Mouse (Mus musculus) kidney, adult 8-10 months (tissue): ENCODE data around the gene Olfr552.
"Not testable (repeated sequence)": the region's sequence is repeated elsewhere in the genome, so short reads cannot be mapped to it uniquely, and the experiment has no call there.

Experiments
- DNase-seq, 2 experiments: peaks; one replicate each; pipeline ENCODE4 v3.0.0; 2022

Olfr552 gene

GRCm38 (mm10) chr7:102597378-102598031, at the start of gene Olfr552:
Gene Olfr552 (plus strand): TSS chr7:102597770.
- no peak for DNase-seq

GRCm38 (mm10) chr7:102549570-102549969, 48.0 kb upstream of the Olfr552 start, which contains the start of gene Olfr549:
Gene Olfr549 (plus strand): TSS chr7:102549870.
- no peak for DNase-seq

DNA sequence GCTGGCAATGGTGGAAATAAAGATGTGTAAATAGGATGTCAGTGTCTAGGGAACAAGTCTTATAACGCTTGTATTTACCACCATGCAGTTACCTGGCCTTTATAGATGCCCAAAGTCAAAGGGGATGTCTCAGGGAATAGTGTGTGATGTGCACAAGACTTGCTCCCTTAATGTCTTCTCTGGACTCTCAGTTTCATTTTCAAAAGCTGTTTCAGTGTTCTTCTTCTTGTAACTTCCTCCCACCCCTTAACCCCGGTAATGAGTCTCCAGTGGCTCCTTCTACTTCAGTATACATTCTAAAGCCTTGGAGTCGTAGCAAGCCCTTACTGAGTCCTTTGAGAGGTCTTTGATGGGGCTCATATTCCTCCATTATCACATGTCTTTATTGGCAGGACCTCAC, 44.3 kb upstream of the Olfr552 start:
- no peak for DNase-seq

DNA sequence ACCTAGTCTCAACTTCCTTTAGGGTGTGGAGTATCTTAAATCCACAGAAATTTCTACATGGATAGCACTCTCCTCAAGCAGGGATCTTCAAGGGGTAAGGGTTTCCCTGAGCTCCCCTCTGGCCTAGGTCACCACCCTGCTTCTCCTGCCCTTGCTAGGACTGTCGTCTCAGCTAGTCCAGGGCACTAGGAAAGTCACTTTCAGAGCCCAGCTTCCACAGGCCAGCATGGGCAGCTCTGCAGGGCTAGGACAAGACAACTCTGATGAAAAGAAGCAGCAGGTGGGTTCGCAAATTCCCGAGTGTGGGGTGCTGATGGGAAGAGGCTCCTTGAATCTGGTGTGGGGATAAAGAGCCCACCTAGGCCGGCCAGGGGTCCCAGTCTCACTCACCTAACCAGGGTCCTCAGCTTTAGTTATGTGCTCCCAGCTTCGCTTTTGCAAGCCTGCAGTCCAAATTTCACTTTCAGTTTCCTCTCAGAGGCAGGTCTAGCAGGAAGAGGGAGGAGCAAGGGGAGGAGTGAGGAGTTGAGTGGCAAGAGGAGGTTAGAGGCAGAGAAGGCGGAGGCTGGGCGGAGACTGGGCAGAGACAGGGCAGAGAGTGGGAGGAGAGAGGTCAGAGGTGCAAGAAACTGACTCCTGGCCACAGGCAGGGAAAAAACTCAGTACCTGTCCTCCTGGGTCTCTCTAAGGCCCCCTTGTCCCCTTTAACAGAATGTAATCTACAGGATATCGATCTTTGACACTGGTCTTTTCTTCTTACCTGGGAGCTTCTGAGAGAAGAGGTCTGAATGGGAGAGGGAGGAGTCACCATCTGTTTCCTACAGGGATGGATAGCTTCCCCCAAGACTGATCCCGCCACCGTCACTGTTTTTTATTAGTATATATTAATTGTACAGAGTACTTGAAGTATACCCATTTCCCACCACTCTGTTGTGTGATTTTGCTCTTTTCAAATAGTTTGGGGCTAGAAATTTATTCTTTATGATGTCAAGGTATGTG, 32.3 kb upstream of the Olfr552 start, which contains the start of gene Trim21:
Trim21 (minus strand) TSS at position 488 of the 999 bp plus-strand sequence.
- peak; percentile 93 to 95 for DNase-seq

GRCm38 (mm10) chr7:102566219-102566618, 31.4 kb upstream of the Olfr552 start:
- no peak for DNase-seq

GRCm38 (mm10) chr7:102571142-102571541, 26.4 kb upstream of the Olfr552 start, which contains the start of gene Olfr550:
Gene Olfr550 (plus strand): TSS chr7:102571442.
- no peak for DNase-seq

GRCm38 (mm10) chr7:102573174-102573830, 24.3 kb upstream of the Olfr552 start:
- no peak for DNase-seq

DNA sequence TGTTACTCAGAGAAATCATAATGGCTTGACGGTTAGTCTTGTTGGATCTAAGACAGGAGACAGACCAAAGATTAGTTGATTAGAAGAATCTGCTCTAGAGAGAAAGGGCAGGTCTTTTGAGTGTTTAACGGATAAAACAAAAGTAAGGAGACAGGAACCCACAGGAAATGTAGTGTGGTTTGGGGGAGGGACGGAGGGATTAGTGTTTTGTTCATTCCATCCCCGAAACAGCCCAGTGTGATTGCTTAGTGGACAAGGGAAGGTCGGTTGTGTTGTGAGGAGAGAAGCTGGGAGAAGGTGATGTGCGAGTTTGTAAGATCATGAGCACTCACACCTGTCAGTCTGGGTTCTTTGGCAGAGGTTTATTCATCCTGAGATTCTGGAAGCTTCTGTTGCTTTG, 21.6 kb upstream of the Olfr552 start:
- DNase-seq = no peak

- no peak for DNase-seq
These were observed 5.8 kb upstream of the Olfr552 start, which contains the start of gene Olfr551 for GRCm38 (mm10) chr7:102591786-102592185. Gene Olfr551 (minus strand): TSS chr7:102591886.

GRCm38 (mm10) chr7:102618118-102618517, 20.5 kb downstream of the Olfr552 start, which contains the start of gene Olfr553:
Gene Olfr553 (minus strand): TSS chr7:102618218.
- no peak for DNase-seq

DNA sequence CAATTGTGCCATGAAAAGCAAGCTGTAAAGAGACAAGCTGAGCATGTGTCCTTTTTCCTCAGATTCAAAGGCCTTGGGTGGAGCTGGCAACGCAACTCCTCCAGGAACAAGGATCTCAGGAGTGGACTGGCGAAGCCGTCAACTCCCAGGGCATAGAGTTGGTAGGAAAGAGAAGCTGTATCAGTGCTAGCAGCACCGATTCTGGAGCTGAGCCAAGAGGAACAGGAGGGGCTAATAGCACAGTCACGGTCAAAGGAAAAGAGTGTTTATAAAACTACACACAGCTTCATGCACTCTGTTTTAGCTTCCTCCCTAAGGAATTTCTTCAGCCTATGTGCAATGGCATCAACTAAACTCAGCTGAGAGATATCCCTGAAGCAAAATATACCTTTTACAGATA, 22.0 kb downstream of the Olfr552 start:
- DNase-seq = no peak

DNA sequence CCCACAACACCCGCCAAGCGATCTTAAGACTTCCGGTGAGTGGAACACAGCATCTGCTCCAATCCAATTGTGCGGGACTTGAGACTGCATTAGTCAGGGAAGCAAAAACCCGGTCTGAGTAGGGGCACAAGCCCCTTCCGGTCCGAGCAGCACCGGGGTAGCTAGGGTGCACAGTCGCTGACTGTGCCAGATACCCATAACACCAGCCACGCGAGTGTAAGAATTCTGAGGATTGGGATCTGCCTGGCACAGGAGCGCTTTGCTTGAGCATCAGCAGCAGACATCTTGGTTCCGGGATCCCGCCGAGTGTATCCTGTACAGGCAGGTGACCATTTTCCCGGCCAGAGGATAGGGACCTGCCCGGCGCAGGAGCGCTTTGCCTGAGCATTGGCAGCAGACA, 22.8 kb downstream of the Olfr552 start:
- DNase-seq = not testable (repeated sequence)

DNA sequence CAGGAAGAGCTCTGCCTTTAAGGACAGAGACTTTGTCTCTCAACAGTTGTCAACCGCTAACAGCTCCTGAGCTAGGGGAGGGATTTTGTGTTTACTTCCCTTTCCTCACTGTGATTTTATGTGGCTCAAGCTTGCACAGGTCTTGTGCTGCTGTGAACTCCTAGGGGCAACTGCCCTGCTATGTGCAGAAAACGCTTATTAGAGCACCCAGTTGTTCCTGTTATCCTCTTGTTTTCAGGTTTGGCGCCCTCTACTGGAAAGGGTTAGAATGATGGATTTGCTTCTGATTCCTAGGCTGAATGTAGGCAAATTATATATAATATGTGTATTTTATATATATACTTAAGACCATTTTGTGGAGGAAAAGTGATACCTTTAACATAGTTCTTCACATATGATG, 39.1 kb downstream of the Olfr552 start:
- peak; percentile 19 to 46 for DNase-seq

- DNase-seq = no peak
These were observed 40.6 kb downstream of the Olfr552 start, which contains the start of gene Olfr554 for GRCm38 (mm10) chr7:102638132-102638531. Gene Olfr554 (plus strand): TSS chr7:102638432.

DNA sequence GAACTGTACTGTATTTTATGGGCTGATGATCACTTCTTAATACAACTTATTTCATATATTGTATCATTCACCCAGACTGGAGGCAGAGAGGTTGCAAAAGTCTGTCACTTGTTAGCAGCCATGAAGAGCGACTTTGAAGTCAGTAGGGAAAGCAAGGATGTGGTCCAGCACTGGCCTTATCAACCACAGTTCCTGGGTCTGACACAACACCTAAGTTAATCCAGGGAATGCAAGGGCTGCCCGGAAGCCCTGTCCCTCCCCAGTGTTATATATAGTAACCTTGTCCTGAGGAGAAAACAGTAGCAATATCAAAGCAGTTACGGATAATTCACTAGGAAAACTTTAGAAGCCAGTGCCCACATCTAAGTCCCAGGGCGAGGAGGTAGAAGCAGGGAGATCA, 47.4 kb downstream of the Olfr552 start:
- not testable (repeated sequence) for DNase-seq
